Mouse (Mus musculus): ENCODE results near the gene Rtbdn.
A peak's percentile ranks its signal among the peaks of the same experiment; 100 is the strongest.

The Rtbdn gene

GRCm38 (mm10) chr8:84979599-84980421, 33.0 kb downstream of the Rtbdn start:
- DNase-seq (ENCODE audit: low spot score in 2 of 2) = peak; percentile 91

- DNase-seq (ENCODE audit: low spot score in 2 of 2) = no peak
Measured at GRCm38 (mm10) chr8:84980622-84981358, 34.0 kb downstream of the Rtbdn start.

- no peak for DNase-seq (ENCODE audit: low spot score in 2 of 2)
Measured at GRCm38 (mm10) chr8:84981644-84982498, 35.1 kb downstream of the Rtbdn start.

GRCm38 (mm10) chr8:84982499-84983011, 35.8 kb downstream of the Rtbdn start:
- DNase-seq (ENCODE audit: low spot score in 2 of 2) = no peak

DNA sequence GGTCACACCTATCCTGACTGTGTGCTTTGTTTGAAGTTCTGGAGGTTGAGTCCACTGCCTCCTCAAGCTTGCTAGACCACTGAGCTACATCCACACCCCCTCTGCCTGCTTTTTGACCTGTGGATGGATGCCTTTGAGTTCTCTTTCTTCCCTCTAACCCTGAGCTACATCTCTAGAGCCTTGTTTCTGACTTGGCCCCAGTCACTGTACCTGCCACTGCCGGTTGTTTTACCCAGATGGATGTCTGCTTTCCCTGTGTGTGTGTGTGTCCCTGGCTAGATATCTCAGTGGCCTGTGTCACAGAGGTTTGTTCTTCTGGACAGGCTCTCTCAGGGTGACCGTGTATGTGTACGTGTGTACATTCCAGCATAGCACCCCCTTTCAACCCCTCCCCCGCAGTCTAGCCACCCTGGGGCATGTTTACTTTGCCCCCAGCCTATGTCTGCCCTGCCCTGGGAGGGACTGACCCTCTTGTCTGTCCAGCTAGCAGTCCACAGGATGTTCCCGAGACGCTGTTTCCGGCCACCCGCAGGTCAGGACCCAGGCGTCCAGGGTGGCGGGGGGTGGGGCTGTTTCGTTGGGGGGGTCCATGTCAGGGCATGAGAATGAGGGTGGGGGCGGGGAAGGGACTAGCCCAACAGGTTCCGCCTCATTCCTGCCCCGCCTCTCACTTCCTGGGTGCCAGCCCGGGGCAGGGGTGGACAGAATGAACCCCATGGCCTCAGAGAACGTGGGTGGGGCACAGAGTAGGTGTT, 37.7 kb downstream of the Rtbdn start:
- DNase-seq (ENCODE audit: low spot score in 2 of 2) = no peak

GRCm38 (mm10) chr8:84985049-84985683, 38.4 kb downstream of the Rtbdn start:
- no peak for DNase-seq (ENCODE audit: low spot score in 2 of 2)

GRCm38 (mm10) chr8:84985684-84986378, 39.0 kb downstream of the Rtbdn start:
- DNase-seq (ENCODE audit: low spot score in 2 of 2) = peak; percentile 95 to 96

- no peak for DNase-seq (ENCODE audit: low spot score in 2 of 2)
Measured at GRCm38 (mm10) chr8:84986379-84986945, 39.7 kb downstream of the Rtbdn start.

GRCm38 (mm10) chr8:84987388-84987787, 40.6 kb downstream of the Rtbdn start:
- DNase-seq (ENCODE audit: low spot score in 2 of 2) = no peak

GRCm38 (mm10) chr8:84987903-84988302, 41.1 kb downstream of the Rtbdn start:
- no peak for DNase-seq (ENCODE audit: low spot score in 2 of 2)

DNA sequence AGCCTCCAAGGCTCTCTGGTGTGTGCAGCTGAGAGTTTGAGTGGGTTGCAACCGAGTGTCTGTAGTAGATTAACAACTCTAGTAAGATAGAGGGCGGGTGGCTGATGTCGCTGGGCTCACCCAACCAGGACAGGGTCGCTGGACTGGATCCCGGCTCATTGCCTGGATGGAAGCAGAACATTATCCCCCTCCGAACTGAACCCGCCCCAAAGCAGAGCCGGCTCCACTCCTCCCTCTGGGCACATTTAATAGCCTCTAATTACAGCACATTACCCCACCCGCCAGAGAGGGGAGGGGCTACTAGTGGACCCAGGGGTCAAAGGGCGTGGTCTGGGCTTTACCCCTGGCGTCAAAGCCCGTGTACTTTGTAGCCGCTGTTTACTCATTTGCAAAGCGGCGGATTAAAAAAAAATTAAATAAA, 42.5 kb downstream of the Rtbdn start:
- no peak for DNase-seq (ENCODE audit: low spot score in 2 of 2)

GRCm38 (mm10) chr8:84989810-84990209, 43.0 kb downstream of the Rtbdn start:
- peak; percentile 74 to 77 for DNase-seq (ENCODE audit: low spot score in 2 of 2)

DNA sequence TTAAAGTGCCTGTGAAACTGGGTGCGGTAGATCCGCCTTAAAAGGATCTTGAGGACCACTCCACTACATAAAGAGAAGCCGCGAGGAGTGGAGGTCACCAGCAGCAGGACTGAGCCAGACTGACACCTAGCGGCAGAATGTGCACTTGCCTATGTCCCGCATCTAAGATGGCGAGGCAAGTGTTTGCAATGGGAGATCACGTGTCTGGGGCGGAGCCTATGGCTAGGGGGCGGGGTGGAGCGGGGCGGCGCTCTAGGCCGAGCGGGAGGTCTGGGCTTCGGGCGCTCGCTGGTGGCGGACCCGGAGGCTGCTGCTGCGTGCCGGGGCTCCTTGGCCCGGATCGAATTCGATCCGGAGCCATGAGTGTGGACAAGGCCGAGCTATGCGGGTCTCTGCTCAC, 43.6 kb downstream of the Rtbdn start, which contains the start of gene Hook2:
TSS of gene Hook2 (plus strand) at position 255 of the 400 bp plus-strand sequence.
- DNase-seq (ENCODE audit: low spot score in 2 of 2) = peak; percentile 95 to 96

- no peak for DNase-seq (ENCODE audit: low spot score in 2 of 2)
Measured at GRCm38 (mm10) chr8:84990836-84991235, 44.0 kb downstream of the Rtbdn start.

- DNase-seq (ENCODE audit: low spot score in 2 of 2) = no peak
Measured at GRCm38 (mm10) chr8:84994375-84994774, 47.6 kb downstream of the Rtbdn start.

DNA sequence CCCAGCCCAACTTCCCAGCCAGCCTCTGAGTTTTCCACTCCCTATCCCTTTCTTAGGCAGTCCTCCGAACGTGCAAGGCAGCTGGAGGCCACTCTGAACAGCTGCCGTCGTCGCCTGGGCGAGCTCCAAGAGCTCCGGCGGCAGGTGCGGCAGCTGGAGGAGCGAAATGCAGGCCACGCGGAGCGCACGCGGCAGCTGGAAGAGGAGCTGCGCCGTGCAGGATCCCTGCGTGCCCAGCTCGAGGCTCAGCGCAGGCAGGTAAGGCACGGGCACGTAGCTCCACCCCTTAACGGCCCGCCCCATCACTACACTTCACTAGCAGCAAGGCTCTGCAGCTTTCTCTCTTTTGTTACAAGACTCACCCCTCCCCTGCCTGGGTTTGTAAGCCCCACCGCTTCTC, 48.9 kb downstream of the Rtbdn start:
- DNase-seq (ENCODE audit: low spot score in 2 of 2) = no peak

DNA sequence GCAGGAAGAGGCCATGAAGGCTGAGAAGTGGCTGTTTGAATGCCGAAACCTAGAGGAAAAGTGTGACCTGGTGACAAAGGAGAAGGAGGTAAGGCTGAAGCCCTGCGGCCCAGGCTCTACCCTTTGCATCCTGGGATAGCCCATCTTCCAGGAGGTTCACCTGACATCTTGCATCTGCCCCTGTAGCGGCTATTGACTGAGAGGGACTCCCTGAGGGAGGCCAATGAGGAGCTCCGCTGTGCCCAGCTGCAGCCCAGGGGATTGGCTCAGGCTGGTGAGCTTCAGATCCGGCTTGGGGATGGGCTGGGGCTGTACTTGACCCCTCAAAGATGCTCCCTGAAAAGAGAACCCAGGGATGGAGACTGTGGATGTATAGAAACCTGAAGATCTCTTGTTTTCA, 50.2 kb downstream of the Rtbdn start:
- no peak for DNase-seq (ENCODE audit: low spot score in 2 of 2)

DNA sequence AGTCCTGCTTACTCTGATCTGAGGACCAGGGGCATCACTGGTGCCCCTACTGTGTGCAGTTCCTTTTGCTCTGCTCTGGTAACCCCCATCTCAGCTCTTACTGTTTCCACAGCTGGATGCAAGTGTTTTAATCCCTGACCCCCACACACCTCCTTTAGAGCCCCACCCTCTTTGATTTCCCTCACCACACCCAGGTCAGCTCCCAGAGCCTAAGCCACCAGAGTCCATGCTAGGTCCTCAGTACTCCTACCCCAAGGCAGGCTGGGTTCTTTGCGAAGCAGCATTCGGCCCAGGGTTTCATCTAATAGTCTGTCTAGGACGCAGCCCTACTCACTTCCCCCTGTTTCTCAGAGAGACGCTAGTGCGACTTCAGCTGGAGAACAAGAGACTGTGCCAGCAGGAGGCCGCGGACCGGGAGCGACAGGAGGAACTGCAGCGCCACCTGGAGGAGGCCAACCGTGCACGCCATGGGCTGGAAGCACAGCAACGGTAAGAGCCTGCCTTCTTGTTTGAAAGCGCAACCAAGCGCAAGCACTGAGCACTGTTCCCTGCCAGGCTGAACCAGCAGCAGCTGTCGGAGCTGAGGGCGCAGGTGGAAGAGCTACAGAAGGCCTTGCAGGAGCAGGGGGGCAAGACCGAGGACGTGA, 51.0 kb downstream of the Rtbdn start:
- peak; percentile 85 to 89 for DNase-seq (ENCODE audit: low spot score in 2 of 2)

All from right cerebral cortex, postnatal 36 days (tissue).